Comparison of ENCODE assay signal across 17 mouse cellular contexts in the genomic region with DNA sequence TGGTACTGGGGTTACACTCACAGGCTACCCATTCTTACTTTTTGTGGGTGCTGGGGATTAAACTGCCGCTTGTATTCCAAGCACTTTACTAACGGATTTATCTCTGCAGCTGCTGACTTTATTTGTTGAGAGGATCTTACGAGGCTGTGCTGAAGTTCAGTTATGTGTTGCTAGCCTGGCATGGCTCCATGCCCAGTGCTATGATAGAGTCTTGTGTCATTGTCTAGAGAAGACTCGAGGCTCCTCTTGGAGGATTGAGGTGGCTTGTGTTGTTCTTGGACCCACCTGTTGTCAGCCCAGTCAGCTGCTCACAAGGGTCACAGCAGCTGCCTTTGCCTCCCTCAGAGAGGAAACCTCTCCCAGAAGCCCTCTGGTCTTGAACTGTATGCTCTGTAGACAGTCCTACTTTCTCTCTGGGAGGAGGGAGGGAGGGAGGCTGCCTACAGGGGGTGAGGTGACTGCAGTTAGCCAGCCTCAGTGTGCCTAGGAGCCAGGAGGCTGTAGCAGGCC. TPM values are rescaled to one million over a fixed set of nuclear protein-coding genes. Genes with fewer than 3 reads are reported as not detected.
DNase-seq lines count a peak whose midpoint lies in the region; ATAC-seq and TF ChIP-seq lines count a peak whose summit lies in the region.
"Had no signal": no experiment of that assay in that cellular context is flagged by ENCODE, and none has a peak within 500 bp of the region (broad histone marks: within the 10 kb centered on the region; RNA-seq: fewer than 3 reads in every experiment).

No protein-coding gene starts in this region.

- DNase-seq in kidney, adult 2 months, result peak; percentile 43
- no peak for DNase-seq in kidney, adult 11 months
- DNase-seq in lung, adult 18-20 months, result peak; percentile 14 to 24
- DNase-seq in lung, postnatal 14 days, result no peak
- DNase-seq: adrenal gland, postnatal 25 days; cerebellum, adult 9-11 months; embryo, embryonic 11 days; liver; midbrain, embryonic 14.5 days had no signal

- 51% methylated on average over 4 of the region's 4 CpGs for WGBS in kidney, adult 2 months

- no peaks in the 10 kb centered on the region for H3K4me1 ChIP-seq in kidney, adult 2 months (ENCODE audit: control insufficient read depth, insufficient read depth, low read length)
- H3K4me1 ChIP-seq in brown adipose tissue, adult 24 weeks (ENCODE audit: control insufficient read depth, insufficient read depth, insufficient read length, low read length), result peaks cover 9% of the 10 kb centered on the region; the same call in 1 of the 2 replicates
- H3K4me1 ChIP-seq: hindbrain, embryonic 12.5 days had no signal

- H3K27ac ChIP-seq in kidney, adult 2 months (ENCODE audit: insufficient read depth, low read depth, low read length), result 0 out of 2 replicates have a peak overlapping the region, but pooled peaks have one; percentile 31
- peak overlapping the region; percentile 93 for H3K27ac ChIP-seq in brown adipose tissue, adult 24 weeks (replicated peaks; ENCODE audit: low read depth, low read length)
- H3K27ac ChIP-seq: hindbrain, embryonic 12.5 days; macrophage had no signal

- TF ChIP-seq POLR2A in kidney, adult 2 months (IDR thresholded peaks at IDR 0.05; ENCODE audit: low read depth, low read length), result no peak

- no peak for TF ChIP-seq CTCF in kidney, adult 2 months (conservative IDR thresholded peaks at IDR 0.05; ENCODE audit: insufficient read depth, insufficient read length, low read depth, low read length)

- H3K27me3 ChIP-seq in kidney, adult 2 months (replicated peaks; ENCODE audit: control insufficient read depth, insufficient read depth, low read length), result no peaks in the 10 kb centered on the region
- H3K27me3 ChIP-seq: hindbrain, embryonic 12.5 days had no signal

- ATAC-seq in megakaryocyte-erythroid progenitor cell, adult 5-6 weeks (replicated peaks; ENCODE audit: low FRiP score, low TSS enrichment, poor library complexity, severe bottlenecking), result 0 out of 2 replicates have a peak, but pooled peaks have one; percentile 14
- ATAC-seq in activated CD4-positive, CD25-positive, alpha-beta regulatory T cell, adult 4 months, result no peak
- ATAC-seq: CD4-positive, CD25-positive, alpha-beta regulatory T cell, adult 4 months; forebrain, embryonic 16.5 days had no signal

- H3K36me3 ChIP-seq in kidney, adult 2 months (ENCODE audit: control insufficient read depth, insufficient read depth, low read length), result peaks cover 2% of the 10 kb centered on the region; the same call in 1 of the 2 replicates

- no peak overlapping the region for H3K4me3 ChIP-seq in kidney, adult 2 months (ENCODE audit: insufficient read depth, low read depth, low read length)
- no peak overlapping the region for H3K4me3 ChIP-seq in brown adipose tissue, adult 24 weeks (ENCODE audit: insufficient read depth, low read depth, low read length)
- H3K4me3 ChIP-seq: erythroblast, embryonic 14.5 days; hindbrain, embryonic 12.5 days had no signal

RNA-seq across cellular contexts. Expression of gene Sun1, which starts 19.6 kb away (rescaled TPM):
- polyA plus RNA-seq in kidney, adult 2 months (2012; rRNA removed), result 40.0 and 41.0 TPM in 2 replicates
- polyA plus RNA-seq in brown adipose tissue, adult 24 weeks (2012; ENCODE audit: insufficient read depth, insufficient read length, missing spikeins), result 19.0 and 20.1 TPM in 2 replicates
- 89.3 and 93.2 TPM in 2 replicates for total RNA-seq in megakaryocyte-erythroid progenitor cell, adult 5-6 weeks (2014; fragmentation: Nextera tagmentation)
- 72.3 and 92.9 TPM in 2 replicates for total RNA-seq in megakaryocyte-erythroid progenitor cell, adult 5-6 weeks (2017)
- 10 to 100 TPM; 29.3 to 33.5 TPM for polyA plus RNA-seq in activated CD4-positive, CD25-positive, alpha-beta regulatory T cell, adult 4 months (2017; shearing (Covaris generic))

RNA-seq across cellular contexts. Expression of gene Get4, which starts 32.1 kb away (rescaled TPM):
- 79.3 and 96.2 TPM in 2 replicates for polyA plus RNA-seq in kidney, adult 2 months (2012; rRNA removed)
- polyA plus RNA-seq in brown adipose tissue, adult 24 weeks (2012; ENCODE audit: insufficient read depth, insufficient read length, missing spikeins), result 36.7 and 41.1 TPM in 2 replicates
- total RNA-seq in megakaryocyte-erythroid progenitor cell, adult 5-6 weeks (2014; fragmentation: Nextera tagmentation), result 57.7 and 80.8 TPM in 2 replicates
- total RNA-seq in megakaryocyte-erythroid progenitor cell, adult 5-6 weeks (2017), result 19.5 and 38.6 TPM in 2 replicates
- polyA plus RNA-seq in activated CD4-positive, CD25-positive, alpha-beta regulatory T cell, adult 4 months (2017; shearing (Covaris generic)), result 10 to 100 TPM; 14.9 to 18.2 TPM

Comparison
In these comparisons a context has a peak if more than half of its experiments do, and no peak if none do; other contexts are left out.
1. DNase-seq: peak in kidney, adult 2 months (single experiment) and lung, adult 18-20 months (2 of 2); none in kidney, adult 11 months (single experiment) and lung, postnatal 14 days (single experiment).